Mouse (Mus musculus): ENCODE results near the gene Agtrap.

DNA sequence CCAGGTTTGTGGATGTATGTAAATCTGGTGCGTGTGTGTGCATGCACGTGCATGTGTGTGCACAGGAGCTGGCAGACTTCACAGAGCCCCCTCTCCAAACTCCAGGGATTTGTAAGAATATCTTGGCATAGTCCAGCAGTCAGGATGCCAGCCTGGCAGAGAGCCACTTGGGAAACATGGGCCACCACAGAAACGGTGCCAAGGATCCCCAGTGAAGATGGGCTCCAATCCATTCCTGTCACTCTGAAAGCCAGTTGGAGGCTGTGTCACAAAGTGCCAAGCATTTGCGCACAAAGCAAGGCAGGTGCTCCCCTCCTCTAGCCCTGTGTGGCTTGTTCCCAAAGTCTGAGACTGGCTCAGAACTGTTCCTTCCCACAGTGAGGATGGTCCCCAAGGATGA lies 33.5 kb upstream of the Agtrap start:
- TF ChIP-seq POLR2A (IDR thresholded peaks at IDR 0.05; ENCODE audit: borderline replicate concordance, low read depth, low read length) (no peak), CTCF (IDR thresholded peaks at IDR 0.05; ENCODE audit: low read depth, low read length) (no peak)
